Mouse (Mus musculus): ENCODE data around the gene Aadacl4.
"Not testable (repeated sequence)": the region's sequence is repeated elsewhere in the genome, so short reads cannot be mapped to it uniquely, and the experiment has no call there.

The Aadacl4 gene

DNA sequence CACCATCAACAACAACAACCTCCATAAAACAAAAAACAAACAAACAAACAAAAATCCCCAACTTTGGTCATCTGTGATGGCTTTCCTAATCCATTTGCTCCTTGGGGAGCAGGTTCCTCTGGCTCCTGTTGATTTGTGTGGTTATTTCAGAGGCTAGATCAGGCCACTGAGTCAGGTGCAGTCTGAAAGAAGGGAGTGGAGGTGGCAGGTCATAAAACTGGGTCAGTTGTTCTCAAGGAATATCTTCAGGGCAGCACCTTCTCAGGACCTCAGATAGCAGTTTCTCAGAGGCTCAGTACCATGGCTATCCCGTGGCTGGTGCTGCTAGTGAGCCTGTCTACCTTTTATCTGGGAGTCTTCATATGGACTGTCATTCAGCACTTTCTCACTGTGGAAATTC lies at the start of gene Aadacl4:
TSS of gene Aadacl4 (plus strand) at position 301 of the 400 bp plus-strand sequence.
- DNase-seq = no peak

DNA sequence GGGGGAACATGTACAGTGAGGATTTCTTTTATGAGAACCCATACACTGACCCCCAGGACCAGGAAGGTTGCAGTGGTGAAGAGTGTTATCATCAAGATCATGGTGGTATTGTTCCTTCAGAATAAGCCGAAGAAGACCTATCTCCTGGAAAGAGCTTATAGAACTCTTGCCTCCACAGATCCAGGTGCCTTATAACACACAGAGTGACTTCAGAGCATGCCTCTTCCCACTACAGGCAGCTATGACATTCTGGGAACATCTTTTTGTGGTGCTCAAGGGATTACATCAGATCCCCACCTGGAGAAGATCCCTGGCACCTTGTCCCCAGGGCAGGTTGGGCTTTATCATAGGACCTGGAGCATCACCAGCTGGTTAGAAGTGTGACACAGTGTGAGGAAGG lies 48.5 kb upstream of the Aadacl4 start, which contains the start of gene Gm13124:
TSS of gene Gm13124 (minus strand) at position 101 of the 400 bp plus-strand sequence.
- no peak for DNase-seq

DNA sequence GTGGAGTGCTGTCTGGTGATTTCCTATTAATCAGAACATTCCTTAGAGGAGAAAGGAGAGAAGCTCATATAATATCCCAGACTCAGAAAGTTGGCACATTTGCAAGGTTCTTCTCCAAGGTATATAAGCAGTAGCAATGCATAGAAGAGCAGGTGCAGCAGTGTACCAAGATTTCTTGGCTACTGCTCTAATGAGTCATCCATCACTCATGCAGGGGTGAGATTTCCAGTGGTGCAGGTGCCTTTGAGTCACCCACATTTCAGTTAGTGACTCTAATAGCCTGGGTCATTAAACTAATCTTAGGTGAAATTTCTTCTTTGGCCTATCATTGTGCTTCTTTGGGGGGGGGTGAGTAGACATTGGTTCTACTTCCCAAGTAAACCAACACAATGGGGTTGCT lies 45.8 kb upstream of the Aadacl4 start:
- no peak for DNase-seq

DNA sequence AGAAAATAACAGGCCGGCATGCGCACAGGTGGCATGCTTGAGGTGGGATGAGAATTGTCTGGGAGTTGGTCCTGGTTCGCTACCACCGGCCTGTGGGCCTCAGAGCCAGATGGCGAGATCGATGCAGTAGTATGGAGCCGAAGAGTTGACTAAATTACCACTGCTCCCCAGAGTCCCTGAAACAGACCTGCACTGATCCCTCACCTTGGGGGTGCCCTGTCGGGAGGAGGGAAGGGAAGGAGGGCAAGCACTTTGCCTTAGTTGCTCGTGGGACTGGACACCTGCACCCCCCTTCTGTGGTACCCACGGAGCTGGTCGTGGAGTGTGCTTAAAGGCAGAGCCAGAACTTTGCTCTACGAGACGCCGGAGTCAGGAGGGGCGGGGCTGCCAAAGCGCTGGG lies 27.3 kb upstream of the Aadacl4 start:
- not testable (repeated sequence) for DNase-seq

DNA sequence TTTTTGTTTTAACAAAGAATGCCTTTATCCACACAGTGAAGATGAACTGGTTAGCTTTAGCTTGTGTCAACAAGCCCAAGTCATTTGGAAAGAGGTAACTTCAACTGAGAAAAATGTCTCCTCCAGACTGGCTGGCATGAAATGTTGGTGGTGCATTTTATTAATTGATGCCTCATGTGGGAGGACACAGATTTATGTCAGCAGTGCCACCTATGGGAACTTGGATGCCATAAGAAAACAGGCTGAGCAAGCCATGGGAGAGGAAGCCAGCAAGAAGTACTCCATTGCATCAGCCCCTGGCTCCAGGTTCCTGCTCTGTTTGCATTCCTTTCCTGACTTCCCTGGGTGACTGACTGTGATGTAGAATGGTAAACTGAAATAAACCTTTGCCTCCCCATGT lies 20.7 kb upstream of the Aadacl4 start:
- DNase-seq = no peak

DNA sequence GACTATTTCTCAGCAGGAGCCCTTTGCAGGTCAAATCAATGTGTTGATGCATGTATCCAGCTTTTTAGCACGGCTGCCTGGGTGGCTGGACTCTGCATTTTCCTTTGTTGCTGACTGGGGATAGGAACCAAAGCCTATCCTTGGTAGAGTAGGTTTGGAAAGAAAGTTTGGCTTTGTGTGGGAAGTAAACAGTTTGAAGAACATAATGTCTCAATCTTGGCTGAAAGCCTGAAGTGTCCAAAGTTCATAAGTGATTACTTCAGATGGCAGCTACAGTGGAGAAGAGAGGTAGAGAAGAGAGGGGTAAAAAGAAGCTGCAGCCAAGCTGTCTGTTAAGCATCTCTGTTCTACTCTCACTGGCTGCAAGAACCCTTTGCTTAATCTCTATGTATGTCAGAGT lies 1.1 kb downstream of the Aadacl4 start:
- DNase-seq = no peak

DNA sequence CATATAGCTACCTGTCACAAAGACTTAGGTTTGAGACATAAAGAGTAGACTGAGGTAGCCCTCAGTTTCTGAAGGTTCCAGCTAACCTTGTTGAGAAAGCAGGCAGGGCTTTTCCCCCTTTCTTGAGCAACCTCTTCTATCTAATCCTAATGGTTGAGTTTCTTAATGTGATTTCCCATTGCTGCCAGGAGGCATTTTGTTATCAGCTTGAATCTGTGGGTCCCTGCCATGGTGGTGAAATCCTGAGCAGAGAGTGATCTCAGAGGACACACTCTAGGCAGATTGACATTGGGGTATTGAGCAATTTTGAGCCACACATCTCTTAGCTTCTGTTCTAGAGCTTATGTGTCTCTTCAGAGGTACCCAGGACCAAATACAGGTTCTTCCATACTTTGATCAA lies 24.8 kb downstream of the Aadacl4 start:
- no peak for DNase-seq
